Mouse (Mus musculus): ENCODE measurements around the gene Uqcr10.
A peak's percentile ranks its signal among the peaks of the same experiment; 100 is the strongest.

Gene Uqcr10

DNA sequence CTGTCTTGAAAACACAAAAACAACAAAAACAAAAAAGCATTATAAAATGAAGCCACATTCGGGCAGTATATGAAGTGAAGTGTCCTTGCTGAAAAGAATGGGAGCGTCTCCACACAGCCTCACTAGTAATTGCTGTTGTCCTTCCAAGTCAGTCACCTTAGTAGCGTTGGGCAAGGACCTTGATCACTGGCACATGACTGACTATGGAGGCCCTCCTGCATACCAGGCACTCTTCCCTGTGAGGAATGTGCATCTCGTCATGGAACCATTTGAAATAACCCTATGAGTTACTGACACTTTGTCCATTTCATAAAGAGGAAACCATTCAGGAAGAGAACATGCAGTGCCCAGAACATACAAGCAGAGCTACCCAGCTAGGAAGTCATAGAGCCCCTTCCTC is 32.4 kb downstream of the Uqcr10 start:
- DNase-seq, result no peak

- DNase-seq, result no peak
Observed at GRCm38 (mm10) chr11:4662496-4662878, 41.7 kb downstream of the Uqcr10 start.

DNA sequence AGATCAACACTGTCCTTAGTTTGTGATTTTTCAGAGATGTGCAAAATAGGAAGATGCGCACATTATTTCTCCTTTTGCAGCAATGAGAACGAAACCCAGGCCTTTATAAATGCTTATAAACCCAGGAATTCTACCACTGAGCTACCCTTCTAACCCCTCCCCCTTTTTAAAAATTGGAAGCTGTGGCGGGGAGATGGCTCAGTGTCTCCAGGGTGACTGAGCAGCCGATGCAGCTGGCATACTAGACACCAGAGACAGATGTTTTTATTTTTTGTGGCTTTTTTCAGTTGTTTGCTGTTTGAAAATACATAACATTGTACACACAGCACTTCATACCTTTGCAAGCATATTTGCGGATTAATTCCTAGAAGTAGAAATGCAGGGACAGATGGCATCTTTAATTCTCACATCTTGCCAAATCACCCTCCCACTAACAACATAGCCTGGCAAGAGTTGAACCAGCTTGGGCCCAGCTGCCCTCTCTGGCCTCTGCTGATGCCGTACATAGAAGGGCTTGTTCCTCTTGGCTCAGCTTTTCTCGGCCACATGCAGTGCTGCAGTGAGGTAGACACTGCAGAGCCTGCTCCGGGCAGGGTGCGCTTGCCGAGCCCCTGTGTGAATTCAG is 42.2 kb downstream of the Uqcr10 start:
- no peak for DNase-seq

DNA sequence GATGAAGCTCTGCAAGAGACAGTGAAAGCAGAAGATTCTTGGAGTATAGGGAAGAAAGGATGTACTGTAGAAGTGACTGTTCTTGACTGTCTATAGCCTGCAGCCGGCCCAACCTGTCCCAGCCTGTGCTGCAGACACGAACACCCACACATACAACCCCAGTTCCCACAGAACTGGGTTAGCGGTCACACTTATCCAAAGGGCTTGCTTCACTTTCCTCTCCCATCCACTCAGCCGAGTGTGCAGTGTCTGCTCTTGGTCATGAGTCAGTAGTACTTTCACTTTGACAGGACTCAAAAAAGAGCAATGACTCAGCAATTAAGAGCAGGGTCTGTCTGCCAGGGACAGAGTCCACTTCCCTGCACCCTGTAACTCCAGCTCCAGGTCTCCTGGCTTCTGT is 42.8 kb downstream of the Uqcr10 start:
- peak; percentile 28 to 52 for DNase-seq

GRCm38 (mm10) chr11:4660309-4661025 is 43.7 kb downstream of the Uqcr10 start:
- no peak for DNase-seq

DNA sequence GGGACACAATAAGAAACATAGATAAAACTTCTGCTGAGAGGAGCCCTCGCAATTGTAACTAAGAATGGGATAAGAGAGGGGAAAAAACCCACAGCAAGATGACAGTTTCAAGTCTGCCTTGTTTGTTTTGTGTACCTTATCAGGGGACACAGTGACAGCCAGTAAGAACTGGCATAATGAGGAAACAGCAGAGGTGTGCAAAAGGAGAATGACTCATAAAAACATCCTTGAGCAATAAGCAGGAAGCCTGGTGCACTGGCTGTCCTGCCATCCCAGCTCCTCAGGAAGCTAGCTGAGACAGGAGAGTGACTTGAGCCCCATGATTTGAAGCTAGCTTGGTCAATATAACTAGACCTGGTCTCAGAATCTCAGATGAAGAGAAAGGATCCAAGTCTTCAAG is 44.3 kb downstream of the Uqcr10 start:
- no peak for DNase-seq
